Mouse (Mus musculus) right cerebral cortex, postnatal 36 days (tissue): ENCODE results near the gene Palld.

ENCODE experiments used
- DNase-seq, 2 experiments: peaks; one replicate each; pipeline ENCODE4 v3.0.0; 2022; ENCODE audit warnings: low spot score in 2 of 2, mixed read lengths in 1 of 2

Gene Palld

DNA sequence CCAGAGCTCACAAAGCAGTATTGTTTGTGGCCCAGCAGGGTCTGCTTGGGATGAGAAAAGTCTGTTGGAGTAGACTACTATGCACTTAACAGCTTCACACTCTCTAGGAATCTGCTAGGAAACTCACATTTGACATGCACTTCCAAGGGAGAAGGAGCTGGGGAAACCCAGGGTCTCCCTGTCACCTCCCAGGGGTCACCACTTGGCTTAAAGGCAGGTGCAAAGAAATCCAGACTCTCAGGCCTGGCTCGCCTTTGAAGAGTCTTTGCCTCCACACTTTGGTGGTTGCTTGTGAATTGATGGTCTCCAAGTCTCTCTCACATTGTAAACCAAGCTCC is 272.9 kb downstream of the Palld start:
- DNase-seq: no peak

DNA sequence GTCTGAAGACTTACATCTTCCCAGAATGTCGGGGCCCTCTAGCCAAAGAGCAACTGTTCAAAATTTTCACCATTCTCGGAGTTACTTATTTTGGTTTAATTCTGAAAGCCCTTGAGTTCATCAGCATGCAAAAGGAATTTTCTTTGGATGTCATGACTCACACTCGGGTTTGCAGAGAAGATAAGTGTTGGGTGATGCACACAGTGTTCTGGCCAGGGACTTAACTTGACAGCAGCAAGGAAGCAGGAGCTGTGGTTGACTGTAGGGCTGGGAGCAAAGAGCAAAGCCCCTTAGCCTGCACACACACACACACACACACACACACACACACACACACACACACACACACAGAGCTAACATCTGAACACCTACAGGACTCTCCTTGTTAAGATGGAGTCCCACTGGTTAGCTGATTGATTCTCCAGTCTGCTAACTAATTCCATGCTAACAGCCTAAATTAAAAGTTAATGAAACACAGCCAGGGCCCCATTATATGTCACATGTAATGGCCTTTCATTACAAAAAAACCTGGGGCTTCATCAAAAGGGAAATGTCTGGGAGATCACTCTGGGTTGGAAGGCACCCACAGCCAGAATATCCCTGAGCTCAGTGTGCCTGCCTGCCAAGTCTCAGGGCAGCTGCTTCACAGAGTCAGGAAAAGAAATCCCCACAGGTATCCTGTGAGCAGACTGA is 273.4 kb downstream of the Palld start:
- DNase-seq: no peak

DNA sequence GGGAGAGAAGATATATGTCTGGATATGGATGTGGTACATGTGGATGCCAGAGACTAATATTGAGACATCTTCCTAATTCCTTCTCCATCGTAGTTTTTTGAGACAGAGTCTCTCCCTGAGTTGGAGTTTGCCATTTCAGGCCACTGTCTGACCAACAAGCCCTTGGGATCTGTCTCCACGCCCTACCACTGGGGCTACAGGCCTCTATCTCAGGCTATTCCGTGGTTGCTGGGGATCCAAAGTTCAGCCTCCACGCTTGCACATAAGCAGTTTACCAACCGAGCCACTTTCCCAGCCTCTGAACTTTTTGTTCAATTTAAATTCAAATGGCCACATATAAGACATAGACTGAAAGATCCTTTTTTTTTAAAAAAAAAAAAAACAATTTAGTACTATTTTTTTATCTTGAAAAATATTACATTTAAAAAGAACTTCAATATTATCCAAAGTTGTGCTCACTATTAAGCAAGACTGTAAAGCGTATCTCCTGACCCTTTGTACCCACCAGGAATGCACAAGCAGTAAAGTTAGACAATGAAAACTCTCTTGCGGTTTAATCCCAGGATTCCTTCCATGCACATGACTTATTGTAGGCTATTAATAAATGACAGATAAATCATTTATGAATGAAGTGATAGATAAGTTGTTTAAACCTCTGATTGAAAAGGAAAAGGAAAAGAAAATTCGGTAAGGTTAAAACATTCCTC is 276.1 kb downstream of the Palld start:
- DNase-seq: no peak

DNA sequence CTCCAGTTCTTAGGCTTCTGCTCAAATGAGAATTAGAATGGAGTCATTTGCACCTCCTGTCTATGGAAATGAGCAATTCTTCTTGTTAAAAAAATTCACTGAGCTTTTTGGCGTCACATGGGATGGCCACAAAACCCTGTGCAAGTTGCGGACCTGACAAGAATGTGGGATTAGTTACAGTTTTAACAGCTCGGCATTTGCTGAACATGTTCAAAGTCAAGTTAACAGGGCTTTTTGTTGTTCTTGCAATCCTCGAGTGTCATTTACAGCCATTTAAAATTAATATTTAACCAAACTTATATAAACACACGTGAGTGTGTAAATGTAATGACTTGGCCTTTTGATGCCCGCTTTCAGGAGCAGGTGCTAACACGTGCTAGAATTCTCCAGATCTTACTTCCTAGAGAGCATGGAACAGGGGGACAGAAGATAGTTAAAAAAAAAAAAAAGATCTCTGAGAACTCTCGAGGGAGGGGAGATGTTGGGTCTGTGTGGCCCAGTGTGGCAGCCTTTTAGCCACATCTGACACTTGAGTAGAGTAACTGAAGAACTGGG is 276.8 kb downstream of the Palld start:
- no peak for DNase-seq

DNA sequence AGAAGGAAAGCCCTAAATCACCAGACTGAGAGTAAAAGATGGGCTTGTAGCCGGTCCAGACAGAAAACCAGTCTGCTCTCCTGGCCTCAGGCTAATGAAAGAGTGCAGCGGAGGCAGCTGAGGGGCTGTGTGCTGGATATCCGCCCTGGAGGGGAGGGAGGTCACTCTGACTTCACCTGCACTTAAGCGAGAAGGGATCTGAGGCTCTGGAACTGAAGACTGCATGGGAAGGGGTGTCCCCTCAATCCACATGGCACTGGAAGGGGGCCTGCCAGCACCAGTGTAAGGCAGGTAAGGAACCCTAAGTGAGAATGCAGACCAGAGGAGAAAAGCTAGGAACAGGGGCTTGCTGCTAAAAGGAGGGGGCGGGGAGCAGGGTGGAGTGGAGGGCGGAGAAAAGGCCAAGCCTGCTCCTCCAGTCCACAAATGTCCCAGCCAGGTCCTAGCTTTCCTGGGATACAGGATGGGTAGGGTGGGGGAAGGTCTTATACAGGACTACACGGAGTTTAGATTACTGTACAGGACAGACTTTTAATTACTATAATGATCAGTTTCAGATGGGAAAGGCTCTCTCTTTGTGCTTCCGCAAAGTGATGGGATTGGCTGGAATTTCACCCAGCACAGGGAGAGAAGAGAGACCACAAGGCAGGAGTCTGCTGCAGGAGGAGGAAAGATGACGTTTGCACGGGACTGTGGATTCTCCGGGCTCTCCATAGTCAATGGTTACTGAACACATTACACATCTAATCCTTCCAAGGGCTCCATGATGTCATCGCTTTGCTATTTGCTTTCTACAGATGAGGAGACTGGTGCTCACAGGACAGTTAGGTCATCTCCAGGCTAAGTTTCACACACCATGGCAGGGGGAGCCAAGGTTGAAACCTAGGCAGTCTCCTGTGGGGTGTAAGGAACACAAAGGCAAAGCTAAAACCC is 278.7 kb downstream of the Palld start:
- DNase-seq: no peak

DNA sequence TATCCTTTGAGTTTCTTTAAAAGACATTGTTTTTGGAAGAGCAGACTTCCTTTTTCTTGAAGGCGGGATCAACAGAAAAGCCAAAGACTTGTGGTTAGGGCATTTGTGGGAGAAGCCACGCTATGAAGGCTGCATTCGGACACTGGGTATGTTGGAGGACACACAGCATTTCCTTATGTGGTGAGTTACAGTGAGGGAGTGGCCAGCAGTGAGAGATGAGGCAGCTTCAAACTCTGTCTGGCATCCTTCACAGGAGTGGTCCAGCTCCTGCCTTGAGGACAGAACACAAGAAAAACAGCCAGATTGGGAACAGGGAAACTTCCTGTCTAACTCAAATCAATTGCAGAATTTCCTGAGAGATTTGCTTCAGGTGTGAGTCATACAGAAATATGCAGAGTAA is 281.2 kb downstream of the Palld start:
- DNase-seq: no peak

DNA sequence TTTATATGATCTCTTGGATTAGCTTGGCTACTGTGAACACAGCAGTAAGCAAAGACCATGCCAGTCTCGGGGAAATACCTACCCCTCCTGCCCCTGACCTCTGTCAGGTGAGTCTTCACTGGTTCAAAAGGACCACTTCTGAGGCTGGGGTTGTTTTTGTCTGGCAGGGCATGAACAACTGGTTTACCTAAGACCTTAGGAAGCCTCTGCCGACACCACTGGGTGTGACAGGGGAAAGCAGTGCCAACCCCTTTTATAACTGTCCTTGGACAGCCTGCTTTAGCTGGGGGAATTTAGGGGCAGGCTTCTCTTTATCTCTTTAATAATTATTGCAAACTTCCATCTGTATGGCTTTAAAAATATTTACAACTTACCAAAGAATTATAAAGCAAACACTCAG is 284.8 kb downstream of the Palld start:
- no peak for DNase-seq

DNA sequence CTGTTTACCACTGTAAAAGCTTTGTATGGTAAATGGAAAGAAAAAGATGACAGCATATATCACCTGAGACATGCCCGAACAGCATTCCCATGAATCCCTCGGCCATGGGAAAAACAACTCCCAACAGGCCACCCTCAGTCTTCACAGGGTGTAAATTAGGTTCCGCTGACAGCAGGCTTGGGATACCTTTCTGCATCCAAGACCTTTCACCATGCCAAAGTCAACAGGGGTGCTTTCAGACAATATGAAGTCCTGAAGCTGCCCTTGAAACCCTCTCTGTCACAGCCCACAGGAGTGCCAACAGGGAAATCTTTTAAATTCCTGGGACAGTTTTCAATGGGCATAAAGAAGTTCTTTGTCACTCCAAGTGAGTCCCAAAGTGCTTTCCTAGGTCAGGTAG is 285.4 kb downstream of the Palld start:
- no peak for DNase-seq

DNA sequence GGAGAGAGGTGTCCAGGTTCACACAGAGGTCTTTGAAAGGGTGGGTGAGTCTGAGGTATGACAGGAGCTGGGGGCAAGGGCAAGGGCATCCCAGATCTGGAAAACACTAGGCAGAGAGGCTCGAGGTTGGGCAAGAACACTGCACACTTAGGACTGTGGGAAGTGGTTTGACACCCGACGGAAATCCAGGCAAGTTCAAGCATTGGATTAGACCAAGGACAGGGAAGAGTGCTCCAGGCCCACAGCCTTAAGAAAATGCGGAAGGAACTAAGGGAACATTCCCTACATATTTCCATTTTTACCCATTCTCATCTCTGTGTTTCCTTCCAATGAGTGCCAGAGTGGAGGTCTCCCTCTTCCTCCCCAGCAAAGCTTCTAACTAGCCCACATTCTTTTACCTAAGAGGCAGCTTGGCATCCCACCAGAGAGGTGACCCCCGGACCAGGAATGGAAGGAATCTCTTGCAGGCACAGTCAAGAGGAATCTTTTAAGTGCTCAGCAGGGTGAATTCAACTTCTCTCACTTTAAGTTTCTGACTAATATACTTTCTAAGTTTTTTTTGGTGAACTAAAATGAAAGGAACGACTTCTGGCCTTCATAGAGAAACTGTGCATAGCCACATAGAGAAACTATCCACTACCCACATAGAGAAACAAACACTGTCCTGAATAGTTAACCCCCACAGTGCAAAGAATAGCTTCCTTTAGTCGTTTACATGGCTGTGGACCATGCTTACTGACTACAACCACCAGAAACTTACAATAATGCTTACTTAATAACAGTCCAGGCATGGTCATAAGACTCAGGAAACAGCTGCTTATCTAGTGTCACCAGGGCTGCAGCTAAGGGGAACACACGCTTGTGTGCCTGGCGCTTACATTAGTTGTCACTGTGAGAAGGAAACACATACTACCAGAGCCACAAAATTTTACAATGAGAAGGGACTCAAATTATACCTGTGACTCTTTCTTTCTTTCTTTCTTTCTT is 286.5 kb downstream of the Palld start:
- DNase-seq: no peak

DNA sequence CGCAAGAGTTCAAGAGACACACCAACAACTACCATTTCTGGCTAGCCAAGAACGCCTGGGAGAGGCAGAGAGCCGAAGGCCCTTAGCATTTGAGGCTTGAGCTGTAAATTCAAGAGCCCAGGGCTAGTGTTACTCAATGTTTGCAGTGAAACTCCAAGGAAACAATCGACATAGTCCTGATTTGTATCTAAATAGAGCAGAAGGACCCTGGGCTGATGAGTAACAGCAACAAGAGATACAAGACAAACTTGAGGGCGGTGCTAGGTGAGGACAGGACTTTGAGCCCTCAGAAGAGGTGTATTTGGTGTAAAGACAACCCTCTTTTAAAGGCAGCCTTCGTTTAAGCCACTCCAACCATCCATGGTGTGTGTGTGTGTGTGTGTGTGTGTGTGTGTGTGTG is 290.7 kb downstream of the Palld start:
- no peak for DNase-seq

DNA sequence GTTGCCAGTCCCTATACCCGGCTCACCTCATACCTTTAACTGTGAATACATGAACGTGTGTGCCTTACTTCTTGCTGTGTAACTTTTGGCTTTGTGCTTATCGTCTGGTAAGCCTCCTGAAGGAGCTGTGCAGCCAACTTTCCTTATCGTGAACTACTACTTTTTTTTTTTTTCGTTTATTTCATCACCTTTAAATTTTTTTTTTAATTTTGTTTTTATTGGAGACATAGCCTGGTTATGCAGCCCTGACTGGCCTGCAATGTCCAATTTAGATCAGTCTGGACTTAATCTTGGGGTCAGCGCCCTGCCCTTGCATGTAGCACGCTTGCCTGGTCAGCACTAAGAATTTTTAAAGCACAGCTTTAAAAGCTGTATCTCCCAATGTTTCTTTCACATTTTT is 291.4 kb downstream of the Palld start:
- DNase-seq: no peak

DNA sequence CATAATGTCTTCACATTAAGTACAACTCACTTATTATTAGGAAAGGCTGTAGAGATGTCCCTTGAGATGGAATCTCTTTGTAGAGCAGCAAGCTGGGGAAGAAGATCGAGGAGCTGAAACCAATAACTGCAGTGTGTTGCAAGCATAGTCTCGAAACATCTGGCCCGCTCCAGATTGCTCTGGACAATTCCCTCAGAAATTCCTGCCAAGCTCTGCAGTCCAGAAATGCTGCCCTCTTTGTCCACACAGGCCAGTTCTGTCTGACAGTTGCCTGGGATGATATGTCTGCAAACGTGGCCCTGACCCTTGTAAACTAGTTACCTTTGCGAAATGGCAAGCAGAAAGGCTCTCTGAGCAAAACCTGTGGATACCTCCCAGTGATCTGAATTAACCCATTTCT is 291.9 kb downstream of the Palld start:
- DNase-seq: no peak

DNA sequence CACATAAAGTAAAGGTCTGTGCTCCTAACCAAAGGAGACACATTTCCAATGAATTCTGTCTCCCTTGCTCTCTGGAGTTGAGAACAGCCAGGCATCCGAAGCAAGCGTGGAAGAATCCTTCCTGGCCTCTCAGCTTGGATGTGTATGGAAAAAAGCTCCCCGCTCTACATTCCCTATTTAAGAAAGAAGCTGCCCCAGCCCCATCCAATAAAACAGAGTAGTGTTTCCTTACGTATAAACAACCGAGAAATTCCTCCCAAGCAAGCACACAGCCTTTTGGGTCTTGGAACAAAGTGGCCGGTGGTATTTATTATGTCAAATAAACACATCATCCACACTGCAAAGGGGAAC is 295.1 kb downstream of the Palld start:
- no peak for DNase-seq

DNA sequence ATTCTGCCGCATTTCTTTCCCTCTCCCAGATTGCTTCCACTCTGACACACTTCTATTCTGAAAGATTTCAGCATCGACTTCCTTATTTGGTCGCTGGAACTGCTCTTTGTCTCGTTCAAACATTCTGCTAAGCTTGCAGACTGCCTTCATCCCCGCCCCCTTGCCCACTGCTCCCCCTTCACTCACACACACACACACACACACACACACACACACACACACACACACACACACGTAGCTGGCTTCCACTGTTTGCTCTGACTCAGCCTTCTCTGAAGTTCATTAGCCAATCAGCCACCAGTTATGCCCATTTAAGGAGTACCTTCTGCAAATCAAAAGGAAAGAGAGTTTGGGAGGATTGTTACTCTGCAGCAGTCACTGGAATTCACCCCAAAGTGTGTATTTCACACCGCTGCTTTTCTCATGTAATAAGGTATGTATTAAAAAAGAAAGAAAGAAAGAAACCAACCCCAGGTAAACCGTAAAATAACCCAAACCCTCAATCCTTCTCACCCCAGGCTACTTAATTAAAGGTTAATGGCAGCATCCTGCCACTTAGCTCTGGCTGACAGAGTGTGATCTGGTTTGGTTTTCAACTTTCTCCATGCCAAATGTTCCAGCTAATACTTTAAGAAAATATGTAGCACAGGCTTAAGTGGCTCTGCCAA is 295.6 kb downstream of the Palld start:
- DNase-seq: peak; percentile 31 to 43

DNA sequence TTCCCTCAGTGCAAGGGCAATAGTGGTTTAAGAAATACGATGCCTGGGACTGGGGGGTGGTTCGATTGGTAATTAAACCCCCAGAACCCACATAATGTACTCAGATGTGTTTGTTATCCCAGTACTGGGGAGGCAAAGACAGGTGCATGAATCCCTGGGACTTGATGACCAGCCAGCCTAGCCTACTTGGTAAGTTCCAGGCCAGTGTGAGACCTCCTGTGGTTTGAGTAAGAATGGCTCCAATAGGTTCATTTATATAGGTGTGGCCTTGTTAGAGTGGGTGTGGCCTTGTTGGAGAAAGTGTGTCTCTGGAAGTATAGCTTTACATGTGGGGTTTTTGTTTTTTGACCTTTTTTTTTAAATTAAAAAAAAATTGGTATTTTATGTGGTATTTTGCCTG is 297.6 kb downstream of the Palld start:
- no peak for DNase-seq

DNA sequence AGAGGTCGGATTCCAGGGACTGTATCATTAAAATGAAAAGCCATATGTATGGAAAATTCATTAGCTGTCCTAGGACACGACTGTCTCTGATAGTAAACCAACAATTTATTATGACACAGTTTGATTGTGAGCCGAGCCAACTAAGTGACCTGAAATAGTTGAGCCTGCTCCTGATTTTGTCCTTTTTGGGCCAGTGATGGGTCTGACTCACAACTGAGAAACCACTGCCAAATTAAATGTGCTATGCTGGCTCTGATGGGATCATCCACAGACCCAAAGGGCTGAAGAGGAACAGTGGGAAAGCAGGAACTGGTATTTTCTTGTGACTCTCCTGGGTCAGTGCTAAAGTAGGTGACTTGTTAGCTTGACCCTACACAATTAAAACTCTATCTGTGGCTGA is 305.6 kb downstream of the Palld start:
- no peak for DNase-seq

DNA sequence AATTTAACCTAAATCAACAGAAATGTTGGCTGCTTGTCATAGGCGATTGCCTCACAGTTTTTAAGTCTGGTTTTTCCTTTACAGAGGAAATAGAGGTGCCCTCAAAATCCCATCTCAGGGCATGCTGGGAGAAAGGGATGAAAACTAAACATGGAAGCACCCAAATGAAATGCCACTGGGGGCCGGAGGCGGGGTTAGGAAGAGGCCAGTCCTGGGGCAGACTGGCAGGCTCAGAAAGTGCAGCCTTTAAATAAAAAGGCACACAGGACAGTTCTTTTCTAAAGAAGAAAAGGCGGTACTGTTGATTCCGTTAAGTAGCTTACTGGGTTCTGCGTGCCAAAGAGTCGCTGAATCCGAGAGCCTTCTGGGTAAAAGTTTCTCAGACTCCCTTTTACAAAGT is 311.0 kb downstream of the Palld start:
- DNase-seq: no peak

DNA sequence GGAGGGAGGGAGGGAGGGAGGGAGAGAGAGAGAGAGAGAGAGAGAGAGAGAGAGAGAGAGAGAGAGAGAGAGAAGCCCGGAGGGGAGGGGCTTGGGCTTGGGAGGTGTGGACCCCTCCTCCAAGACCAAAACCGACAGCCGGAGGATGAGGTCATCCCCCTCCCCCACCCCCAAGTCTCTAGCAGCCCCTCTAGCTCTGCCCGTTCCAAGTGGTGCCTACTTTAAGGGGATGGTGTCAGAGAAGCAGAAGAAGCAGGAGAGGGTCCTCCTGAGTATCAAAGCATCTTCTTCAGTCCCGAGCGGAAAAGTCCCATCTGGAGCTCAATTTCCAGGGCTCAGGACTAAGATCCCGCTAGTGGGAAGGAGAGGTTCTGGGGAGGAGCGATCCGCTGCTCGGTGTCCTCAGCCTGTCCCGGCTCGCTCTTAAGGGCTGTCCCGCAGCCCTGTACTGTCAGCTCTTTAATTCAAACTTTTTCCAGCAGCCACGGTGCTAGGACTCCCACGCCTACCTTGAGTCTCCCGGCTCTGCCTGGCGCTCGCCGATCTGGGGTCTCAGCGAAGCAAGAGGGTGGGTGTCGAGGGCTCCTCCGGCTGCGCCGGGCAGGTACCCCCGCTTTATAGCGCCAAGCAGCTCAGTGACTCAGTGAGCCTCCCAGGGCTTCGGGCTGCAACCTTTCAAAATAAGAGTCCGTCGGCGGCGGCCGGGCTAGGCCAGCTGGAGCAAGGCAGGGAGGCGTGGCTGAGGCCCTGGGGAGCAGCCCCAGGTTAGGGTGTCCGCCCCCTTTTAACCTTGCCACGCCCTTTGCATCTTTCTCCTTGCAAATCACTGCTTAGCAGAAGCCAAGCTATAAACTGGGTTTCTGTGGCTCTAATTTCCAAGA is 311.7 kb downstream of the Palld start:
- DNase-seq: peak; percentile 15 to 21

DNA sequence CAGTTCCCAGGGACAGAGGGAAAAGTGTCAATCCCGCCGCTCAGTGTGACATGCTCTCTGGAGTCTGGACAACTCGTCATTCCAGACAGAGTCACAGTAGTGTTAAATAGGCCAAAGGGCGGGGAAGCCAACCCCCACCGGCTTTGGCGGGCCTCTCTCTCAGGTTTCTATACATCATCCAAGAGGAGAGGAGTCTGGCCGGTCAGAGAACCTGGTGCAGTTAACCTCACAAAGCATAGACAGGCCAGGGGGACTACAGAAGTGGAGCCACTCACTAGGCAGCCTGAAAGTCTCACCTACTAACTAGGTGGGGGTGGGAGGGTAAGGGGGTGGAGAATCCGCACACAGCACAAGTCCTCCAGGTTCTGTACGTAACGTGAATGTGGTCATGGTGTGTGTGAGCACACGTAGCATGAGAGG is 312.5 kb downstream of the Palld start:
- DNase-seq: no peak

DNA sequence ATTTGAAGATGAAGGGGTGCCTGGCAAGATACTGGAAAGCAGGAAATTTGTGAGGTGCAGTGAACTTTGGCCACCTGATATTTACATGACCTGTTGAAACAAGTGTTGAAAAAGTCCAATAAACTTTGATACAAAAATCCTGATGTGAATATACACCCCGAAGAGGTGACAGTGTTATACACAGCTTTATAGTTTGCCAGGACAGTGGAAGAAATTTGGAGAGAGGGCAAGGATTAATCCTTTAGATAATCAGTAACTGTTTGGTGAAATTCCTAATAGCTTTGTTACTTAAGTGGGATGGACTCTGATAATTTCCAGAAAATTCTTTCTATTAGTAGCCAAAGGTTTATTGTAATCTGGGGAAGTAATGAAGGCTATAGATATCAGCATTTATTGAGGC is 314.2 kb downstream of the Palld start:
- DNase-seq: no peak
